11 mouse cellular contexts compared by ENCODE assay signal in the genomic region with DNA sequence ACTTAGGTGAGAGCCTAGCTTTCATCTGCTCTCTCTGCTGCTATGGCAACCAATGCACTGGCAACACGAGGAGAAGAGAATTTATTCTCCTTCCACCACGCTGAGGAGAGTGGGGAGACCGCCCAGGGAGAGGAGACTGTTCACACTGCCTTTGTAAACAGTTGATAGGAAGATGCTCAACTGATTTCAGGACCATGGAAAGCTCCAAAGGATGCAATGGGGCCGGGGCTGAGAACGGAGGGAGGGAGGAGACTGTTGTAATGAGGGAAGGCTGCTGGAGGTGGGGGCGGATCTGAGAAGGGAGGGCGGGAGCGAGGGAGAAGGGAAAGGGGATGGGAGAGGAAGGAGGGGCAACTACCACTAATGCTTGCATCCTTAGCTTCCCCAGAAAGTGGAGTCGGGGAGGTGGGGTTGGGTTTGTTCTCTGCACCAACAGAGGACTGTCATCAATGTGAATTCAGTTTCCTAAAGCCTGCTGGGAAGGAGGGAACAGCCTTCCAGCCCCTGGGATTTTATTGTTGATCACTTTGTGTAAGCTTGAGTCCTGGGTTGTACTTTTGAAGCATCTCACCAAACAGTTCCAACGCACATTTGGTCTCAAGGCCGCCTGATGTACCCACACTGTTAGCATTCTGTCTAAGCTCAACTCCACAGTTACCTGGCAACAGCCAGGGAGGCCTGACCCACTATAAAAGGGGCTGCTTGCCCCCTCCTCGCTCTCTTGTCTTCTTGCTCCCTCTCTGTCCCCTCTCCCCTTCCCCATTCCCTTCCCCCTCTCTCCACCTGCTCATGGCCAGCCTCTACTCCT. TPM values are rescaled to one million over a fixed set of nuclear protein-coding genes. Genes with fewer than 3 reads are reported as not detected.
DNase-seq lines count a peak whose midpoint lies in the region; ATAC-seq and TF ChIP-seq lines count a peak whose summit lies in the region.
"Had no signal": no experiment of that assay in that cellular context is flagged by ENCODE, and none has a peak within 500 bp of the region (broad histone marks: within the 10 kb centered on the region; RNA-seq: fewer than 3 reads in every experiment).

No protein-coding gene starts in this region.

- H3K27me3 ChIP-seq in heart, postnatal 0 days (ENCODE audit: control insufficient read depth, insufficient read depth, low read length), result peaks cover 5% of the 10 kb centered on the region; the same call in 1 of the 2 replicates
- H3K27me3 ChIP-seq in heart, embryonic 12.5 days (replicated peaks), result 0 out of 2 replicates have a peak, but pooled peaks cover 9% of the 10 kb centered on the region
- H3K27me3 ChIP-seq in embryonic facial prominence, embryonic 10.5 days (replicated peaks; ENCODE audit: low read depth, poor library complexity, severe bottlenecking), result no peaks in the 10 kb centered on the region
- no peaks in the 10 kb centered on the region for H3K27me3 ChIP-seq in midbrain, embryonic 10.5 days (ENCODE audit: low read depth, poor library complexity, severe bottlenecking)

- no peak; the same call in 1 of the 2 replicates for ATAC-seq in heart, postnatal 0 days (ENCODE audit: insufficient read depth, low read depth)
- ATAC-seq in heart, embryonic 12.5 days (ENCODE audit: insufficient number of reproducible peaks, low FRiP score), result no peak

- no peak for TF ChIP-seq CTCF in heart, postnatal 0 days (IDR thresholded peaks at IDR 0.05; ENCODE audit: low read depth)

- no peak overlapping the region for H3K4me2 ChIP-seq in heart, postnatal 0 days (ENCODE audit: low read depth, low read length)
- no peak overlapping the region for H3K4me2 ChIP-seq in heart, embryonic 12.5 days

- H3K4me3 ChIP-seq in heart, postnatal 0 days (ENCODE audit: low read depth, low read length), result no peak overlapping the region
- H3K4me3 ChIP-seq in heart, embryonic 12.5 days, result no peak overlapping the region
- no peak overlapping the region for H3K4me3 ChIP-seq in ES-E14 (ENCODE audit: insufficient read depth in 1 of 2, low read depth in 1 of 2, low read length in 2 of 2, poor library complexity in 1 of 2, severe bottlenecking in 1 of 2)
- H3K4me3 ChIP-seq in embryonic facial prominence, embryonic 10.5 days, result no peak overlapping the region
- H3K4me3 ChIP-seq in midbrain, embryonic 10.5 days, result peak overlapping the region; percentile 26; the same call in 1 of the 2 replicates

- no peaks in the 10 kb centered on the region for H3K4me1 ChIP-seq in heart, postnatal 0 days (ENCODE audit: control insufficient read depth, insufficient read depth)
- H3K4me1 ChIP-seq in heart, embryonic 12.5 days (replicated peaks), result no peaks in the 10 kb centered on the region
- peaks cover 0 to 14% of the 10 kb centered on the region in 2 experiments; a peak in 2 of 4 replicates for H3K4me1 ChIP-seq in ES-E14 (ENCODE audit: control insufficient read depth in 2 of 2, insufficient read depth in 2 of 2, low read length in 2 of 2, poor library complexity in 1 of 2)
- peaks cover 10% of the 10 kb centered on the region for H3K4me1 ChIP-seq in embryonic facial prominence, embryonic 10.5 days
- peaks cover 17% of the 10 kb centered on the region for H3K4me1 ChIP-seq in midbrain, embryonic 10.5 days

- in situ Hi-C loops in ES-E14 (cut with MboI; ENCODE audit: low sequenced_read_pairs in 2 of 2, unreplicated experiment in 2 of 2), result no loop called here

- no peaks in the 10 kb centered on the region for H3K9me3 ChIP-seq in heart, postnatal 0 days (replicated peaks; ENCODE audit: control insufficient read depth, low read length)
- H3K9me3 ChIP-seq in heart, embryonic 12.5 days (replicated peaks), result no peaks in the 10 kb centered on the region
- no peaks in the 10 kb centered on the region for H3K9me3 ChIP-seq in ES-E14 (ENCODE audit: control insufficient read depth, insufficient read depth, low read depth, low read length)
- H3K9me3 ChIP-seq in embryonic facial prominence, embryonic 10.5 days, result no peaks in the 10 kb centered on the region
- no peaks in the 10 kb centered on the region for H3K9me3 ChIP-seq in midbrain, embryonic 10.5 days (replicated peaks)

- TF ChIP-seq EP300 in heart, postnatal 0 days (IDR thresholded peaks at IDR 0.05; ENCODE audit: low read depth), result no peak

- no peak overlapping the region for H3K27ac ChIP-seq in heart, postnatal 0 days (ENCODE audit: low read depth)
- no peak overlapping the region for H3K27ac ChIP-seq in heart, embryonic 12.5 days (ENCODE audit: poor library complexity, severe bottlenecking)
- no peak overlapping the region for H3K27ac ChIP-seq in ES-E14 (ENCODE audit: insufficient read depth, low read depth, low read length, poor library complexity, severe bottlenecking)
- no peak overlapping the region for H3K27ac ChIP-seq in embryonic facial prominence, embryonic 10.5 days (replicated peaks)
- no peak overlapping the region; the same call in 1 of the 2 replicates for H3K27ac ChIP-seq in midbrain, embryonic 10.5 days (replicated peaks)

- H3K9ac ChIP-seq in heart, postnatal 0 days (replicated peaks; ENCODE audit: low read depth, low read length), result no peak overlapping the region
- H3K9ac ChIP-seq in heart, embryonic 12.5 days, result no peak overlapping the region
- no peak overlapping the region for H3K9ac ChIP-seq in ES-E14 (ENCODE audit: insufficient read depth, low read depth, low read length, poor library complexity, severe bottlenecking)

- no peaks in the 10 kb centered on the region for H3K36me3 ChIP-seq in heart, postnatal 0 days (replicated peaks; ENCODE audit: control insufficient read depth, insufficient read depth, low read length)
- H3K36me3 ChIP-seq in heart, embryonic 12.5 days, result no peaks in the 10 kb centered on the region
- H3K36me3 ChIP-seq in ES-E14 (ENCODE audit: control insufficient read depth, insufficient read depth, low read length, poor library complexity, severe bottlenecking), result no peaks in the 10 kb centered on the region
- no peaks in the 10 kb centered on the region for H3K36me3 ChIP-seq in embryonic facial prominence, embryonic 10.5 days (replicated peaks)
- no peaks in the 10 kb centered on the region for H3K36me3 ChIP-seq in midbrain, embryonic 10.5 days
- H3K36me3 ChIP-seq: G1E had no signal

- WGBS in heart, postnatal 0 days, result 9% methylated on average over 10 of the region's 12 CpGs
- 5% methylated on average over 12 of the region's 12 CpGs for WGBS in heart, embryonic 12.5 days
- 9% methylated on average over 12 of the region's 12 CpGs for WGBS in embryonic facial prominence, embryonic 10.5 days
- WGBS in midbrain, embryonic 10.5 days, result 12% methylated on average over 12 of the region's 12 CpGs

- peak; percentile 44 for DNase-seq in heart, postnatal 0 days (ENCODE audit: low spot score)
- DNase-seq in ES-E14 (ENCODE audit: low read depth, low spot score), result peak; percentile 96
- DNase-seq in embryonic facial prominence, embryonic 10.5 days (ENCODE audit: low spot score), result peak; percentile 82
- peak; percentile 85 for DNase-seq in hindlimb bud, embryonic 11.5 days (ENCODE audit: extremely low spot score, low read depth, low spot score)
- peak; percentile 66 for DNase-seq in midbrain, embryonic 10.5 days (ENCODE audit: low spot score)
- peak; percentile 84 for DNase-seq in telencephalon, adult 2 months (ENCODE audit: low read depth, low spot score)
- DNase-seq in spleen, adult 18-20 months, result no peak

TF ChIP-seq in ES-E14, 5 proteins besides CTCF, POLR2A, EP300 and RAD21:
- TF ChIP-seq MAFK (IDR thresholded peaks at IDR 0.05; ENCODE audit: insufficient read depth, low read depth, low read length), result no peak
- TF ChIP-seq ZNF384 (IDR thresholded peaks at IDR 0.05; ENCODE audit: low read depth, low read length), result no peak
- TF ChIP-seq HCFC1 (IDR thresholded peaks at IDR 0.05; ENCODE audit: borderline replicate concordance, insufficient read depth, low read length), result no peak
- no peak for TF ChIP-seq ZC3H11A (IDR thresholded peaks at IDR 0.05; ENCODE audit: borderline replicate concordance, low read depth, low read length)
- no peak for TF ChIP-seq CHD2 (IDR thresholded peaks at IDR 0.05; ENCODE audit: low read depth, low read length)

RNA-seq across cellular contexts. Expression of a gene that starts 7.8 kb away (rescaled TPM):
- not detected in 2 replicates for total RNA-seq in heart, postnatal 0 days (2014; rRNA removed; ENCODE audit: low replicate concordance)
- not detected in 2 replicates for polyA plus RNA-seq in heart, postnatal 0 days (2015; fragmentation: Nextera tagmentation; extraction: Ambion mirVana)
- polyA plus RNA-seq in heart, embryonic 12.5 days (2016; fragmentation: Nextera tagmentation; extraction: Ambion mirVana), result not detected in 2 replicates
- total RNA-seq in ES-E14 (2012; rRNA removed), result not detected in 2 replicates
- not detected in 2 replicates for polyA plus RNA-seq in embryonic facial prominence, embryonic 10.5 days (2016; fragmentation: Nextera tagmentation; extraction: Ambion mirVana)
- not detected in 2 replicates for polyA plus RNA-seq in midbrain, embryonic 10.5 days (2016; fragmentation: Nextera tagmentation; extraction: Ambion mirVana)
- total RNA-seq: G1E had no signal
- polyA plus RNA-seq: G1E; heart, embryonic 16.5 days; small intestine, adult 2 months had no signal

RNA-seq across cellular contexts. Expression of a gene that starts 18.8 kb away (rescaled TPM):
- 5.5 and 7.1 TPM in 2 replicates for total RNA-seq in heart, postnatal 0 days (2014; rRNA removed; ENCODE audit: low replicate concordance)
- 4.1 and 5.3 TPM in 2 replicates for polyA plus RNA-seq in heart, postnatal 0 days (2015; fragmentation: Nextera tagmentation; extraction: Ambion mirVana)
- 6.1 and 6.9 TPM in 2 replicates for polyA plus RNA-seq in heart, embryonic 12.5 days (2016; fragmentation: Nextera tagmentation; extraction: Ambion mirVana)
- total RNA-seq in ES-E14 (2012; rRNA removed), result 8.6 and 10.5 TPM in 2 replicates
- polyA plus RNA-seq in embryonic facial prominence, embryonic 10.5 days (2016; fragmentation: Nextera tagmentation; extraction: Ambion mirVana), result 3.6 and 4.0 TPM in 2 replicates
- polyA plus RNA-seq in midbrain, embryonic 10.5 days (2016; fragmentation: Nextera tagmentation; extraction: Ambion mirVana), result 4.8 and 5.5 TPM in 2 replicates

RNA-seq across cellular contexts. Expression of a gene that starts 55.5 kb away (rescaled TPM):
- 15.8 and 22.3 TPM in 2 replicates for total RNA-seq in heart, postnatal 0 days (2014; rRNA removed; ENCODE audit: low replicate concordance)
- 11.9 and 12.8 TPM in 2 replicates for polyA plus RNA-seq in heart, postnatal 0 days (2015; fragmentation: Nextera tagmentation; extraction: Ambion mirVana)
- polyA plus RNA-seq in heart, embryonic 12.5 days (2016; fragmentation: Nextera tagmentation; extraction: Ambion mirVana), result 44.4 and 50.1 TPM in 2 replicates
- 78.0 and 100 TPM in 2 replicates for total RNA-seq in ES-E14 (2012; rRNA removed)
- polyA plus RNA-seq in embryonic facial prominence, embryonic 10.5 days (2016; fragmentation: Nextera tagmentation; extraction: Ambion mirVana), result 79.0 and 80.9 TPM in 2 replicates
- polyA plus RNA-seq in midbrain, embryonic 10.5 days (2016; fragmentation: Nextera tagmentation; extraction: Ambion mirVana), result 75.4 and 77.1 TPM in 2 replicates

RNA-seq across cellular contexts. Expression of a gene that starts 55.8 kb away (rescaled TPM):
- total RNA-seq in heart, postnatal 0 days (2014; rRNA removed; ENCODE audit: low replicate concordance), result 116 and 149 TPM in 2 replicates
- 210 and 215 TPM in 2 replicates for polyA plus RNA-seq in heart, postnatal 0 days (2015; fragmentation: Nextera tagmentation; extraction: Ambion mirVana)
- 111 and 112 TPM in 2 replicates for polyA plus RNA-seq in heart, embryonic 12.5 days (2016; fragmentation: Nextera tagmentation; extraction: Ambion mirVana)
- total RNA-seq in ES-E14 (2012; rRNA removed), result 78.4 and 80.1 TPM in 2 replicates
- polyA plus RNA-seq in embryonic facial prominence, embryonic 10.5 days (2016; fragmentation: Nextera tagmentation; extraction: Ambion mirVana), result 99.7 and 103 TPM in 2 replicates
- 109 and 111 TPM in 2 replicates for polyA plus RNA-seq in midbrain, embryonic 10.5 days (2016; fragmentation: Nextera tagmentation; extraction: Ambion mirVana)

Comparison
In these comparisons a context has a peak if more than half of its experiments do, and no peak if none do; other contexts are left out.
1. DNase-seq: peak in heart, postnatal 0 days (single experiment), ES-E14 (single experiment), embryonic facial prominence, embryonic 10.5 days (single experiment), hindlimb bud, embryonic 11.5 days (single experiment), midbrain, embryonic 10.5 days (single experiment) and telencephalon, adult 2 months (single experiment); none in spleen, adult 18-20 months (0 of 2).